Mouse (Mus musculus): Measurements from ENCODE around the gene Crebl2.

The Crebl2 gene

DNA sequence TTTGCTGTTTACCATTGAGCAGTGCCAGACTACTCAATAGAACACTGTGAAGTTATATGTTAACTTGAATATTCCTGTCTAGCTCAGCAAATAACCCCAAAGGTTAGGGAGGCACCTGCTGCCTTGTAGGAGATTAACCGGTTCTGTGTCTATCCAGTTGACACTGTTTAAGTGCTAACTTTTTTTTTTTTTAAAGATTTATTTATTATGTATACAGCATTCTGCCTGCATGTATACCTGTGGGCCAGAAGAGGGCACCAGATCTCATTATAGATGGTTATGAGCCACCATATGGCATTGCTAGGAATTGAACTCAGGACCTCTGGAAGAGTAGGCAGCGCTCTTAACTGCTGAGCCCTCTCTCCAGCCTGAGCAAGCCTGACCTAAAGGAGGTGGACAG is 43.1 kb downstream of the Crebl2 start:
- no peak for DNase-seq (ENCODE audit: low spot score)

DNA sequence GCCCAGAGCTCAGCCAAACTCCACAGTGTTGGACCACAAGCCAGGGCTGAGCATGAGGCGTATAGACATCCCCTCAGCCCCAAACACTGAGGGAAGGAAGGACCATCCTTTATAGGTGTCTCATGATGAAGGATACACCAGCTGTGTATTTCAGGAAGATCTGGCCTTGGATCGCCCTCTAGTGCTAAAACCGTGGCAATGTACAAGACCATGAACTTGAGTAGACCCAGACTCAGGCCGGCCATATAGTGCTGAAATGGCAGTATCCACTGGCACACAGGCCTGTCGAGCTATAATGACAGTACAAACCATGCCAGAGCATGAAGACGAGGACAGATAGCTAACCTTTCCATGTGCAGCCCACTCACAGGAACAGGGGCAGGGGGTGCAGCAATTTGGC is 46.8 kb downstream of the Crebl2 start:
- DNase-seq (ENCODE audit: low spot score): no peak

DNA sequence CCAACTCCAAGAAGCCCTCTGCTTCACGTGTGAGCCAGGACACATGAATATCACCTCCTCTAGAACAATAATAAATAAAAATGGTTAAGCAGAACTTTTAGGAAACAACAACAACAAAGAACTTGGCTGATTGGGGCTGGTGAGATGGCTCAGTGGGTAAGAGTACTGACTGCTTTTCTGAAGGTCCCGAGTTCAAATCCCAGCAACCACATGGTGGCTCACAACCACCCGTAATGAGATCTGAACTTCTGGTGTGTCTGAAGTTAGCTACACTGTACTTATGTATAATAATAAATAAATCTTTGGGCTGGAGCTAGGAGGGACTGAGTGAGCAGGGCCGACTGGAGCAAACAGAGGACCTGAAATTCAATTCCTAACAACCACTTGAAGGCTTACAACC is 47.3 kb downstream of the Crebl2 start:
- DNase-seq (ENCODE audit: low spot score): no peak

DNA sequence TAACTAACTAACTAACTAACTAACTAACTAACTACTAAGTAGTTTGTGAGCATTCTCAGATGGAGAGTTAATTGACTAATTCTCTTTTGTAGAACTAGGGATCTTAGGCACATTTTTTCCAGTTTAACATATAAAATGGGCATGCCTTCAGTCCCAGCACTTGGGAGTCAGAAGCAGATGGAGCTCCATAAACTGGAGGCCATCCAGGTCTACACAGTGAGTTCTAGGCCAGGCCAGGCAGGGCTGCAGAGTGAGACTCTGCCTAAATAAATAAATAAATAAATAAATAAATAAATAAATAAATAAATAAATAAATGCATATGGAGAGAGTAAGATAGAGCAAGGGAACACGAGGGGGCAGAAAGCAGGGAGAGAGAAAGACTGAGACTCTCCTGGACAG is 47.9 kb downstream of the Crebl2 start:
- DNase-seq (ENCODE audit: low spot score): no peak

DNA sequence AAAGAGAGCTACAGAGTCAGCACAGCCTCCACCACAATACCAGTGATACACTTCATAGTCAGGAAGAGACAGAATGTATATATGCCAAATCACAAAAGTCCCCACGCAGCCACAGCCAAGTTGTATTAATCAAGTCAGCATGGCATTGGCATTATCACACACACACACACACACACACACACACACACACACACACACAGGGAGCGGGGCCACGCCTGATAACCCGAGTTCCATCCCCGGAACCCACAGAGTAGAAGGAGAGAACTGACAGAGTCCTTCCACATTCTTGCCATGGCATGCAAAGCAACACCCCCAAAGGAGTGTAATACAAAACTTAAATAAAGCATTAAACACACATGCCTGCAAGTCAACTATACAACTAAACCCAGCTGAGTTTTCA is 49.6 kb downstream of the Crebl2 start:
- DNase-seq (ENCODE audit: low spot score): no peak

DNA sequence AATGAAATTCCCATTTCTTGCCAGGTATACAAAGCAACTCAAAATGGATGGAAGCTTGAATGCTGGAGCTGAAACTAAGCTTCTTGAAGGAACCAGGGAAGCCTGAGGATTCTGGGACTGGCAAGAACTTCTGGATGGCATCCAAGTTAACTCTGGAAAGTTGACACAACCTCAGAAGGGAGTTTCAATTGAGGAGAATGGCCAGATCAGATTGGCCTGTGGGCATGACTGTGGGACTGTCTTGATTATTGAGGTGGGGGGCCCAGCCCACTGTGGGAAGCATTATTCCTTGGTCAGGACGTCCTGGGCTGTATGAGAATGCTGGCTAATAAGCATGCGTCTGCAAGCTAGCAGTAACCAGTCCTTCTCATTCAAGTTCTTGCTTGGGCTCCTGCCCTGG is 50.1 kb downstream of the Crebl2 start:
- DNase-seq (ENCODE audit: low spot score): no peak

DNA sequence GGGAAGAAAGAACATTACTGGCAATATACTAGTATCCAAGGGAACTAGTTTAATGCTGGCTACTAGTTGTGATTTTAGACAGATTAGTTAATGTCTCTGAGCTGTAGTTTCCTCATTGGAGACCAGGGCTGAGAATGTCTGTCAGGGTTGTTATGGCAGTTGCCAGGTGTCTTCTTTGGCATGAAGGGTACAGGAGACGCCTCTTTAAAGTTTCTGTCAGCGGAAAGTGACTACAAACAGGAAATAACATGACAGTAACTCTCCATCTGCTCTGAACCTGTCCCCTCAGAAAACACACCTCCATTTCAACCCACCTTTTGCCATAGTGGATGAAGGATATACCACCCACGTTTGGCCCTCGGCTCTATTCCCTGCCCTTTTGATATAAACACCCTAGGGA is 53.7 kb downstream of the Crebl2 start:
- DNase-seq (ENCODE audit: low spot score): no peak

DNA sequence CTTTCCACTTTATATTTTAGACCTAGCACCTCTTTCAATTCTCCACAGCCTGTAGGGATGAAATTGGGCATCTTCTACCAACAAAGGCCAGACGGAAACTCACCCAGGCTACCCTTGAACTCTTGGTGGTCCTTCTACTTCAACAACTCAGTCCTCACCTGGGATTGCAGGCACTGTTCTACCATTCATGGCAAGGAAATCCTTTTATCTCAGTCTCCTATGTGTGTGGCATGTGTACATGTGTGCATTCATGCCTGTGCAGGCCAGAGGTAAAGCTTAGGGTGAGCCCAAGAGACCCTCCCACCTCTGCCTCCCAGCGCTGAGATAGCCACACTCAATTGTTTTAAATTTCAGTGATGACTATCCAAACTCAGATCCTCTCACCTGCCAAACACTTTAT is 55.6 kb downstream of the Crebl2 start:
- DNase-seq (ENCODE audit: low spot score): no peak

DNA sequence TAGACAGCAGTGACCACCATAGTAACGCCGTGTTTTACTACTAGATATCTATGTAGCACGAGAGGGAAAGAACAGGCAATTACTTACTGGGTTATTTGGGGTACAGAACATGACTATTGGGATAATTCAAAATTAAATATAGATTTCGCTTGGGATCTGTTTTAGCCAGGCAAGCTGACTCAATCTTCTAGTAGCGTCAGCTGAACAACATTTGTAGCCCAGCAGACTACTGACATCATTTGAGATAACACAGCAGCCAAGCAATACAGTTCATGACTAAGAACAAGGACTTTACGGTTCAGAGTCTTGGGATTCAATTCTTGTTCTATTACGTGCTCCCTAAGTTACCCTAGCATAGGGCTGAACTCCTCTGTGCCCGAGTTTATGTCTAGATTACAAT is 56.5 kb downstream of the Crebl2 start:
- no peak for DNase-seq (ENCODE audit: low spot score)

DNA sequence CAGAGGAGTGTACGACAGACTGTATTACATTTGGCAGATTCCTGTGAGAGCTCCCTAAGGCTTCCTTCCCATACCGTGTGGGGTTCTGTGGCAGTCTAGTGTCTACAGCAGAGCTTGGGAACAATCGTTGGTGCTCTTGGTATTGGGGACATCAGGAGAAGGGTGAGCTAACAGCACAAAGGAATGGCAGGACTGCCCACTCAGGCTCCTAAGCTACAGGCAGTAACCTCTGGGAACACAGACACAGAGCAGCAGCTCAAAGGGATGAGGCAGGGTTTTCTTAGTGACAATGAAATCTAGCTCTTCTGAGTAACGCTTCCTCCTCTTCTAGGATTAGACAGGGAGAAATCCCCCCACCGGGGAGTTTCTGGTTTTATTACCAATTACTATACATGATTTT is 57.1 kb downstream of the Crebl2 start:
- no peak for DNase-seq (ENCODE audit: low spot score)

DNA sequence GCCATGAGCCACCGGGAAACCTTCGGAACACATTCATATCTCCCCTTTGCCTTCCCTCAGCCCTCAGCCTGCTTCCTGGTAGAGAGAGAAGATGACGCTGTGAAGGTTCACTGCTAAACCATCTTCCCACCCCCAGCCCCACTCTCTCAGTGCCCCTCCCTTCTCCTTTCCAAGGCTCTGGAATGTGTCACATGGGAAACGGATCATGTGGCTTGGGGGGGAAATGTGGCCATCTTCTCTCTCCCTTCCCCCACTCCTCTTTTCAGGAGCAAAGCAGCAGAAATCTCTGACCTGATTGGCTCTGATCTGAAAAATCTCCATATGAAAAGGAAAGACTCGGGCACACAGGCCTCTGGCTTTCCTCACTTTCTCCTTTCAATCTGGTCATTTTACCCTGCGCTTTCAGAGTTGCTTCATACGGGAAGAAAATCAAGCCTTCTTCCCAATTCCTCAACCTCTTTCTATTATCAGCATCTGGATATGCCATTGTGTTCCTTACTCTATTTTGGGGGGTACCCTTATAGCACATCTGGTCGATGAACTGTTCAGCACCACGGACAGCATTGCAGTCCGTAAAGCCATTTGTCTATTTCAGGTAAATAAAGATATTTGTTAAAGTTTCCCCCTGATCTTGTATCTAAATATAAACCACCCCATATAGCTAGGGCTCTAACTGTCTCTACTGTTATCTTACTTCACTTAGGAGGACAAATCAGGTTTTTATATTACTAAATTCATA is 57.9 kb downstream of the Crebl2 start:
- DNase-seq (ENCODE audit: low spot score): peak; percentile 45

DNA sequence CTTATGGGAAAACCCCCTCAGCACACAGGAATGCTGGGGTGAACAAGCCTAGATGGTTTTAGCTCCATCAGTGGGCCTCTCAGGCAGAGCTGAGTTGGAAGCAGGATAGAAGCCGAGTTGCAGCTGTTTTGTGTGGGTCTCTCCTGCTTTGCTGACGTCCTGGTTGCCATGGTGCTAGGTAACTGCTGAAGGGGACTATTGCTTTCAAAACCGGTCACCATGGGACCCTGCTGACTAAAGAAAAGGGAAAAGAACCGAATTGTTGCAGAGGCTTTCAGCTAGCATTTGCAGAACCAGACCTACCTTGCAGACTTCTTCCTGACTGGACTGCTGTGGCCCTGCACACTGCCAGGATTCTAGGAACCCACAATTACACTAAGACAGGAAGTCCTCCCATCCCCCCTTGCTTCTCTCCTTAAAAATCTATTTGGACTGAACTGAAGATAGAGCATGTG is 58.6 kb downstream of the Crebl2 start:
- no peak for DNase-seq (ENCODE audit: low spot score)

DNA sequence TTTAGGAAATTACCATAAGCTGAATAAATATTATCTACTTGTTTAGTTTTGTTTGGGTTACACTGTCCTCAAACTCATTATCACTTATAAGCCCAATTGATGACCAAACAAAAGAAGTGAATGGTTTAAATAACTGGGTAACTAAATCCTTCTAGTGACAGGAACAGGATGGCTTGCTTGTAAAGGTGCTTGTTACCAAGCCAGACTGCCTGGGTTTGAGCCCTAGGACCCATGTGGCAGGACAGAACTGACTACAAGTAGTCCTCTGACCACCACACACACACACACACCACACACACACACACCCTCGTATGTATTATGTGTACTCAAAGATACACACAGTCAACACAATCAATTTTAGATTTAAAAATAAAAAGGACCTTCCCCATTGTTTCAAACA is 59.8 kb downstream of the Crebl2 start:
- DNase-seq (ENCODE audit: low spot score): no peak

DNA sequence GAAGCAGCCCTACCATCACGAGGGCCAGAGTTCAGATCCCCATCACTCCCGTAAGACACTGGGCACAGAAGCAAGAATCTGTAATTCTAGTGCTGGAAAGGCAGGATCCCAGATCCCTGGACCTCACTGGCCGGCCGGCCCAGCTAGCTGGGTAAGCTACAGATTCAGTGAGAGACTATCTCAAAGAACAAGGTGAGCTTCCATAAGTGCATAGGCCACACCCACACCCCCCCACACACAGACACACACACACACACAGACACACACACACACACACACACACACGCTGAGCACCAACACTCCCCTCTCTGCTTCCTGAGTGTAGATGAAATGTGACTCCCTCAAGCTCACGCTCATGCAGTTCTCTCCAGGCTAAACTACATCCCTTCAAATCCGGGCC is 60.5 kb downstream of the Crebl2 start:
- DNase-seq (ENCODE audit: low spot score): no peak

DNA sequence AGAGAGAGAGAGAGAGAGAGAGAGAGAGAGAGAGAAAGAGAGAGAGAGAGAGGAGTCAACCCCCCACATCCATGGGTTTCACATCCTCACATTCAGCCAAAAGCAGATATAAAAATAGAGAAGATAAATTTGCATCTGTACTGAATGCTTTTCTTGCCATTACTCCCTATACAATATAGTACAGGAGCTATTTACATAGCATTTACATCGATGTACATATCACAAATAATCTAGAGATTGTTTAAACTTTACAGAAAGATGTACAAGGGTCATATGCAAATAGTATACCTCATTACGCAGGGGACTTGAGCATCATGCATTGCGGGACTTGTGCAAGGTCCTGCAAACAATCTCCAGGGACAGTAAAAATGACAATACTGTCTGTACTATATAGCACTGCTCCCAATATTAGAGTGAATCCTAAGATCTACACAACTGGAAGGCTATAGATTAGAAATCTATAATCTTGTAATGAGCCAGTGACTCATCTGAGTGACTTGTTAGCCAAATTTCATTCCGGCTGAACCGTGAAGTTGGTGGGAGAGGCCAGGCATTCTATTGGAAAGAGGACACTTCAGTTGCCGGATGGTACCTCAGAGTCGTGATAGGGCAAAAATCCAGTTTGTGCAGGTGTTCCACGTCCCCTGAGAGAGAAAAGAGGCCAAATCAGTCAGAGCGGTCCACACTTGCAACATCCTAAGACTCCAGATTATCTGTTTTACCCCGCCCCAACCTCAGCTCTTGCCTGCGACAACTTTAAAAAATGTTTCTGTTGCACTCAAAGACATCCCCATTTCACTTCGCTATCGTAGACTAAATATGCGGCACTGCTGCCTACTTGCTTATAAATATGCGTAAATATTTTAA is 66.8 kb downstream of the Crebl2 start:
- DNase-seq (ENCODE audit: low spot score): peak; percentile 38

DNA sequence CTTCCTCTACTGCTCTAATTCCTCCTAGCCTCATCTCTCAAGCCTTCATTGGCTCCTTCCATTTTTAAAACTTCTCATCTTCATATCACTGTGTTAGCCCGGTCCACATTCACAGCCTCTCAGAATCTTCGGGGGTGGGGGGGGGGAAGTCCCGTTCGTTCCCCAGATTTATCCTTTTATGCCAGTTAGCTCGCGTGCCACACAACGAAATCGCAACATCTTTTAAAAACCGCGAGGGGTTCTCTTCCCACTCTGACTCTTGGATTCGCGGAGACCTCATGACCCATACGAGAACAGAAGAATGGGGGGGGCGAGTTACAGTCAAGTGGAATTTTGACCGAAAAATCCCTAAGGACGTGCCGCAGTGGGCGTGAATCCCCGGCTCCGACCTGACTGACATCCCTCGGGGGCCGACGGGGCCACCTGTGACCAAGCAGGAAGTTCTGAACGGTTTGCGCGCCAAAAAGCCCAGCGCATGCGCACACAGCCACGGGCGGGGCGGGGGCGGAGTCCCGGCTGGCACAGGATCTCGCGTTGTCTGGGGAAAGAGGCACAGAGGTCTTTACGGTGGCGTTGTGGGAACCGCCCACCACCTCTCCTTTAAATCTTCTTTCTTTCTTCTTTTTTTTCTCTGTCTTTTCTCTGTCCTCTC is 67.6 kb downstream of the Crebl2 start:
- DNase-seq (ENCODE audit: low spot score): peak; percentile 99

DNA sequence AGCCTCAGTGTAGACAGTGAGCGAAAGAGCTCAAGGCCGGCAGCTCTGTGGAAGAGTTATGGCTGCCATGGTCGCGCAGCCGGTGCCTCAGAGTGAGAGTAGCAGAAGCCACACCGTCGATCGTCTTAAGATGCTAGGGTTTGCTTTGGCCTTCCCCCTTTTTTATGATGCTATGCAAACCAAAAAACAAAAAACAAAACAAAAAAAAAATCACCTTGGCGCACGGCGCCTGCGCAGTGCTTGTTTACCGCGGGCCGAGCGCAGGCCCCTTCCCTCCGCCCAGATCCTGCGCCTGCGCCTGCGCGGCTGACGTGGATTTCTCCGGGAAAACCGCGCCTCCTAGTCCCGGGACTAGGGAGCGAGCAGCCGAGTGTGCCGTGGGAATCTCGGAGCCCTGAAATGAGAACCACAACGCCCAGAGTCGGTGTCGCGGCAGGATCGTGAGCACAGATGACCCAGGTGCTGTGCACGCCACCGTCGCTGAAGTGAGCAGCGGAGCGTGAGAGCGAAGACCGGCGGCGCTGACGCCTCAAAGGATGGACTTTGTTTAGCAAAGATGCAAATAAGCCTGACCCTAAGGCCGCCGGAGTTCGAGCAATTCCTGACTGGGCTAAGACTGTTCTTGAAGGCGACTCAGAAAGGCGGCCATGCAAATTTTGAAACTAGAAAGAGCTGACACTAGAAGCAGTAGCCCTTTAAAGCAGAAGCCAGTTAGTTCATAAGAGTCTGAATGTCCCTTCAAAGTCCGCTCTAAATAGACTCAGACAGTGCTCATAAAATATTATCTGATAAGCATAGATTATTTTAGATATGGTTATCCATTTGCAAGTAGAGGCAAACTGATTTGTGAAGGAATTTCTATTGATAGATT is 68.4 kb downstream of the Crebl2 start, which contains the start of gene Gpr19:
Gene Gpr19, minus strand, starts transcription at position 484 of the 871 bp plus-strand sequence.
- peak; percentile 94 for DNase-seq (ENCODE audit: low spot score)

DNA sequence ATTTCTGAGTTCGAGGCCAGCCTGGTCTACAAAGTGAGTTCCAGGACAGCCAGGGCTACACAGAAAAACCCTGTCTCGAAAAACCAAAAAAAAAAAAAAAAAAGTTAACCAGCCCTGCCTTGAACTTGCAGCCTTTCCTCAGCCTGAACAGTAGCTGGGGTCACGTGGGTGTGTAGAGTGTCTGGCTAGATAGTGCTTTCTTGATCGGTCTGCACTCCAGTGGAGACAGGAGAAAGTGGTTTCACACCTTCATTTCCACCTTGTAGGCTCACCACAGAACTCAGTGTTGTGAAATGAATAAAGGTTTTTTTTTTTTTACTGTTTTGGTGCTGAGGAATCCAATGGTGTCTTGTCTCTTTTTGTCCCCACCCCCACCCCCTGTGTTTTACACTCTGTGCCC is 73.4 kb downstream of the Crebl2 start:
- DNase-seq (ENCODE audit: low spot score): no peak

DNA sequence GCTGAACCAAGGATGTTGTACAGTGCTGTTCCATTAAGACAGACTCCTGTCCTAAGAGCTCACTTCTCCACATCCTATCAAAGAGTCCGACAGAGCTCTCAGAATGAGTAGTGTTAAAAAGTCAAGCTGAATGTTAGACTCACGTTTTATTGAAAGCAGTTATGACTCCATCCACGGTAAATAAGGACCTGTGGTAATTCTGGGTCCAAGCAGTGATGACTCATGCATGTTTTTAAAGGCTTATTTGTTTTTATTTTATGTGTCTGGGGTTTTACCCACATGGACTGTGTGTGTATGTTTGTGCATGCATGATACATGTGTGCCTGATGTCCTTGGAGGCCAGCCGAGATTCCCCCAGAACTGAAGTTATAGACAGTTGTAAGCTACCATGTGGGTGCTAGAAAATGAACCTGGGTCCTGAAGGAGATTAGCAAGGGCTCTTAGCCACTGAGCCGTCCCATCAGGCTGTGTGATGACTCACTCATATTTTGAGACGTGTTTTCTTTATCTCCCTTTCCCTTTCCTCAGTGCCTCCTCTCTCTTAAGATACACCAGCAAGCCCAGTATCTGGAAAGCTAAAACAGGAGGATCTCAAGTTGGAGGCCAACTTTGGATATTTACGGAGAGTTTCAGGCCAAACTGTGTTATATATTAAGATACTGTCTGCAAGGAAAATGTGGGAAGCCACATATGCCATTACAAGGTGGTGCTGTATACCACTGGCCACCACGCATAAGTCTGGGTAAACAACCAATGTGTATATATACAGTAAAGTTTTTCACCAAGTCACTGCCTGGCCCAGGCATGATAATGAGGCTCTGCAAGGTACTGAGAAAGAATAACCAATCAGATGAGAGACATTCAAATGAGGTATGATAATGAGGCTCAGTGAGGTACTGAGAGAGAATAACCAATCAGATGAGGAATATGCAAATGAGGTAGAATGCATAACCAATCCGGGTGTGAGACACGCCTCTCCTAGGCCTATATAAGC is 74.2 kb downstream of the Crebl2 start:
- DNase-seq (ENCODE audit: low spot score): no peak

DNA sequence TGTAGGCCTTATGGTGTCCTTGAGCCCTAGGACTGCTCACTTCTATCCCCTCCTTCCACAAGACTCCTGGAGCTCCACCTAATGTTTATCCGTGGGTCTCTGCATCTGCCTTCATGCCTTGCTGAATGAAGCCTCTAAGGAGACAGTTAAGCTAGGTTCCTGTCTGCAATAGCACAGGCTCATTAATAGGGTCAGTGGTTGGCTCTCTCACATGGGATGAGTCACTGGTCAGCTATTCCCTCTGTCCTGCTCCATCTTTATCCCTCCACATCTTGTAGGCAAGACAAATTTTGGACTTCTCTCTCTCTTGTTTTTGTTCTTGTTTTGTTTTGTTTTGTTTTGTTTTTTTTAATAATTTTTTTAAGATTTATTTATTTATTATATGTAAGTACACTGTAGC is 75.9 kb downstream of the Crebl2 start:
- no peak for DNase-seq (ENCODE audit: low spot score)

Data from yolk sac, embryonic 10.5 days (tissue).